Mouse (Mus musculus) heart, adult 2 months (tissue): Measurements from ENCODE around the gene Kitl.

ENCODE experiments used
- CTCF ChIP-seq: fragments of 200-600 bp; IDR thresholded peaks from 2 replicates; pipeline ENCODE4 v1.8.1; 2022; ENCODE audit warnings: antibody characterized with exemption, mild to moderate bottlenecking, moderate library complexity
- EP300 ChIP-seq: fragments of 200-500 bp; IDR thresholded peaks from 2 replicates; pipeline ENCODE4 v1.6.1; 2011; ENCODE audit warnings: low read depth, low read length, control low read depth; ENCODE audit not compliant: insufficient read depth
- POLR2A ChIP-seq: fragments of 200-500 bp; IDR thresholded peaks from 2 replicates; pipeline ENCODE4 v1.6.1; 2011; ENCODE audit warnings: mild to moderate bottlenecking, low read depth, low read length, control low read depth; ENCODE audit not compliant: insufficient read depth

GRCm38 (mm10) chr10:99992121-99992520 is 23.3 kb upstream of the Kitl start:
- no peak for TF ChIP-seq POLR2A
- TF ChIP-seq CTCF, result no peak
- no peak for TF ChIP-seq EP300
